Mouse (Mus musculus) lung, embryonic 15.5 days (tissue): ENCODE results near the gene Adamts12. TPM values are rescaled to one million over a fixed set of nuclear protein-coding genes. Genes with fewer than 3 reads are reported as not detected.

Experiments used
- ATAC-seq: fragments of 200-750 bp; cut with Nextera tagmentation; 2 replicates; pipeline ENCODE4 v1.8.0; 2017; ENCODE audit warnings: moderate number of reproducible peaks, borderline replicate concordance; ENCODE audit not compliant: low FRiP score, low TSS enrichment; ENCODE audit errors: extremely low read depth
- H3K27ac ChIP-seq: fragments of 300-500 bp; sonication (generic); 2 replicates; pipeline ENCODE4 v1.5.1; 2015; ENCODE audit warnings: moderate library complexity, mild to moderate bottlenecking, inconsistent platforms
- H3K27me3 ChIP-seq: fragments of 300-500 bp; sonication (generic); 2 replicates; pipeline ENCODE4 v1.6.1; 2015; ENCODE audit warnings: inconsistent platforms
- H3K36me3 ChIP-seq: fragments of 300-500 bp; sonication (generic); 2 replicates; pipeline ENCODE4 v1.6.1; 2015; ENCODE audit warnings: inconsistent platforms
- H3K4me1 ChIP-seq: fragments of 300-500 bp; sonication (generic); 2 replicates; pipeline ENCODE4 v1.6.1; 2015; ENCODE audit warnings: inconsistent platforms
- H3K4me2 ChIP-seq: fragments of 300-500 bp; sonication (generic); 2 replicates; pipeline ENCODE4 v1.6.1; 2015; ENCODE audit warnings: inconsistent platforms, mild to moderate bottlenecking, moderate library complexity
- H3K4me3 ChIP-seq: fragments of 300-500 bp; sonication (generic); 2 replicates; pipeline ENCODE4 v1.5.1; 2015; ENCODE audit warnings: mild to moderate bottlenecking, inconsistent platforms
- H3K9ac ChIP-seq: fragments of 300-500 bp; sonication (generic); 2 replicates; pipeline ENCODE4 v1.6.1; 2015; ENCODE audit warnings: inconsistent platforms
- H3K9me3 ChIP-seq: fragments of 300-500 bp; sonication (generic); 2 replicates; pipeline ENCODE4 v1.6.1; 2016; ENCODE audit warnings: inconsistent platforms
- WGBS: fragments of 180-500 bp; shearing (Covaris S2); methylation state at CpG from one replicate; pipeline ENCODE4 v1.1.7; 2015; 5-methylcytosine and 5-hydroxymethylcytosine counted together
- polyA plus RNA-seq: library from polyadenylated mRNA; unstranded; fragments of >200 nt; fragmentation: Nextera tagmentation; extraction: Ambion mirVana; gene quantifications from 2 replicates; pipeline ENCODE4 v1.2.1, GENCODE M21; 2015

Gene Adamts12
- polyA plus RNA-seq, 1 experiment from 2014 or later: 4.1 TPM

- WGBS: 91% methylated on average over 2 of the region's 2 CpGs
- Histone ChIP-seq H3K9me3 (no peaks in the 10 kb centered on the region), H3K27me3 (no peaks in the 10 kb centered on the region), H3K4me1 (no peaks in the 10 kb centered on the region), H3K4me3 (no peak overlapping the region), H3K4me2 (no peak overlapping the region), H3K36me3 (no peaks in the 10 kb centered on the region), H3K9ac (no peak overlapping the region), H3K27ac (no peak overlapping the region)
- ATAC-seq: no peak
Measured at GRCm38 (mm10) chr15:11357501-11357900, 292.9 kb downstream of the Adamts12 start.

- no peaks in the 10 kb centered on the region for H3K9me3 ChIP-seq
- no peak overlapping the region for H3K9ac ChIP-seq
- 81% methylated on average over 1 of the region's 1 CpGs for WGBS
- no peak for ATAC-seq
- H3K4me2 ChIP-seq: no peak overlapping the region
- H3K4me3 ChIP-seq: no peak overlapping the region
- no peaks in the 10 kb centered on the region for H3K4me1 ChIP-seq
- H3K27ac ChIP-seq: no peak overlapping the region
- H3K36me3 ChIP-seq: no peaks in the 10 kb centered on the region
- no peaks in the 10 kb centered on the region for H3K27me3 ChIP-seq
Measured at GRCm38 (mm10) chr15:11360888-11361287, 296.3 kb downstream of the Adamts12 start.

GRCm38 (mm10) chr15:11361824-11362223 lies 297.2 kb downstream of the Adamts12 start:
- WGBS: 78% methylated on average over 5 of the region's 5 CpGs
- ATAC-seq: no peak

GRCm38 (mm10) chr15:11364112-11364511 lies 299.5 kb downstream of the Adamts12 start:
- H3K4me2 ChIP-seq: no peak overlapping the region
- WGBS: 11% methylated on average over 2 of the region's 2 CpGs
- no peaks in the 10 kb centered on the region for H3K27me3 ChIP-seq
- no peaks in the 10 kb centered on the region for H3K9me3 ChIP-seq
- no peaks in the 10 kb centered on the region for H3K36me3 ChIP-seq
- no peak overlapping the region for H3K4me3 ChIP-seq
- no peak overlapping the region for H3K9ac ChIP-seq
- no peak overlapping the region for H3K27ac ChIP-seq
- H3K4me1 ChIP-seq: no peaks in the 10 kb centered on the region
- no peak for ATAC-seq

More at GRCm38 (mm10) chr15:11361824-11362223, 297.2 kb downstream of the Adamts12 start:
- Histone ChIP-seq H3K4me3 (no peak overlapping the region), H3K9ac (no peak overlapping the region), H3K27me3 (no peaks in the 10 kb centered on the region), H3K9me3 (no peaks in the 10 kb centered on the region), H3K4me1 (no peaks in the 10 kb centered on the region), H3K27ac (no peak overlapping the region), H3K36me3 (no peaks in the 10 kb centered on the region), H3K4me2 (no peak overlapping the region)

- no peak overlapping the region for H3K4me3 ChIP-seq
- H3K4me2 ChIP-seq: no peak overlapping the region
- no peaks in the 10 kb centered on the region for H3K36me3 ChIP-seq
- H3K9me3 ChIP-seq: no peaks in the 10 kb centered on the region
- no peak overlapping the region for H3K9ac ChIP-seq
- no peak for ATAC-seq
- H3K27ac ChIP-seq: no peak overlapping the region
- 98% methylated on average over 1 of the region's 1 CpGs for WGBS
- H3K27me3 ChIP-seq: no peaks in the 10 kb centered on the region
- H3K4me1 ChIP-seq: no peaks in the 10 kb centered on the region
Measured at GRCm38 (mm10) chr15:11364795-11365194, 300.2 kb downstream of the Adamts12 start.

- H3K9ac ChIP-seq: no peak overlapping the region
- H3K4me1 ChIP-seq: no peaks in the 10 kb centered on the region
- WGBS: 66% methylated on average over 3 of the region's 3 CpGs
- H3K4me2 ChIP-seq: no peak overlapping the region
- H3K36me3 ChIP-seq: no peaks in the 10 kb centered on the region
- H3K27ac ChIP-seq: no peak overlapping the region
- ATAC-seq: no peak
- no peak overlapping the region for H3K4me3 ChIP-seq
- no peaks in the 10 kb centered on the region for H3K9me3 ChIP-seq
- H3K27me3 ChIP-seq: no peaks in the 10 kb centered on the region
Measured at GRCm38 (mm10) chr15:11369572-11369971, 305.0 kb downstream of the Adamts12 start.

GRCm38 (mm10) chr15:11370477-11371085 lies 306.0 kb downstream of the Adamts12 start:
- Histone ChIP-seq H3K36me3 (no peaks in the 10 kb centered on the region), H3K27me3 (no peaks in the 10 kb centered on the region), H3K9ac (no peak overlapping the region), H3K4me2 (no peak overlapping the region), H3K4me3 (no peak overlapping the region), H3K27ac (no peak overlapping the region), H3K4me1 (no peaks in the 10 kb centered on the region), H3K9me3 (no peaks in the 10 kb centered on the region)
- WGBS: 63% methylated on average over 7 of the region's 7 CpGs
- no peak for ATAC-seq

- WGBS: 82% methylated on average over 8 of the region's 8 CpGs
Measured at GRCm38 (mm10) chr15:11379431-11380086, 315.0 kb downstream of the Adamts12 start.

GRCm38 (mm10) chr15:11380087-11380530 lies 315.5 kb downstream of the Adamts12 start:
- H3K4me3 ChIP-seq: no peak overlapping the region
- no peaks in the 10 kb centered on the region for H3K9me3 ChIP-seq
- 37% methylated on average over 8 of the region's 8 CpGs for WGBS
- no peaks in the 10 kb centered on the region for H3K4me1 ChIP-seq
- no peak overlapping the region for H3K27ac ChIP-seq
- no peak overlapping the region for H3K4me2 ChIP-seq
- H3K36me3 ChIP-seq: peaks cover 23% of the 10 kb centered on the region
- ATAC-seq: no peak
- no peaks in the 10 kb centered on the region for H3K27me3 ChIP-seq
- no peak overlapping the region for H3K9ac ChIP-seq

More at GRCm38 (mm10) chr15:11379431-11380086, 315.0 kb downstream of the Adamts12 start:
- H3K27me3 ChIP-seq: no peaks in the 10 kb centered on the region
- no peak overlapping the region for H3K4me2 ChIP-seq
- no peak for ATAC-seq
- H3K4me1 ChIP-seq: no peaks in the 10 kb centered on the region
- no peaks in the 10 kb centered on the region for H3K9me3 ChIP-seq
- H3K27ac ChIP-seq: no peak overlapping the region
- no peak overlapping the region for H3K9ac ChIP-seq
- no peak overlapping the region for H3K4me3 ChIP-seq
- peaks cover 18% of the 10 kb centered on the region for H3K36me3 ChIP-seq

- no peaks in the 10 kb centered on the region for H3K27me3 ChIP-seq
- no peaks in the 10 kb centered on the region for H3K9me3 ChIP-seq
- no peak overlapping the region for H3K4me2 ChIP-seq
- peaks cover 28% of the 10 kb centered on the region for H3K36me3 ChIP-seq
- 82% methylated on average over 8 of the region's 8 CpGs for WGBS
- no peak for ATAC-seq
- H3K27ac ChIP-seq: no peak overlapping the region
- no peak overlapping the region for H3K4me3 ChIP-seq
- no peaks in the 10 kb centered on the region for H3K4me1 ChIP-seq
- H3K9ac ChIP-seq: no peak overlapping the region
Measured at GRCm38 (mm10) chr15:11380616-11381015, 316.0 kb downstream of the Adamts12 start.

- H3K36me3 ChIP-seq: peaks cover 48% of the 10 kb centered on the region
- whole genome bisulfite sequencing: 79% methylated on average over 12 of the region's 12 CpGs
- H3K4me3 ChIP-seq: no peak overlapping the region
Measured at GRCm38 (mm10) chr15:11382585-11382984, 318.0 kb downstream of the Adamts12 start.

GRCm38 (mm10) chr15:11383796-11384195 lies 319.2 kb downstream of the Adamts12 start:
- Histone ChIP-seq H3K9ac (no peak overlapping the region), H3K4me2 (no peak overlapping the region), H3K36me3 (peaks cover 60% of the 10 kb centered on the region), H3K4me3 (no peak overlapping the region), H3K9me3 (no peaks in the 10 kb centered on the region), H3K27ac (no peak overlapping the region), H3K27me3 (no peaks in the 10 kb centered on the region), H3K4me1 (no peaks in the 10 kb centered on the region)
- 94% methylated on average over 21 of the region's 21 CpGs for WGBS
- no peak for ATAC-seq

More at GRCm38 (mm10) chr15:11382585-11382984, 318.0 kb downstream of the Adamts12 start:
- Histone ChIP-seq H3K27ac (no peak overlapping the region), H3K9me3 (no peaks in the 10 kb centered on the region), H3K4me1 (no peaks in the 10 kb centered on the region), H3K9ac (no peak overlapping the region), H3K27me3 (no peaks in the 10 kb centered on the region), H3K4me2 (no peak overlapping the region)
- no peak for ATAC-seq
